Comparison of ENCODE assay signal across 9 mouse cellular contexts in genomic region chr16:55321542-55322514, GRCm38 (mm10). TPM values are rescaled to one million over a fixed set of nuclear protein-coding genes. Genes with fewer than 3 reads are reported as not detected.
DNase-seq lines count a peak whose midpoint lies in the region; ATAC-seq lines count a peak whose summit lies in the region.
"Had no signal": no experiment of that assay in that cellular context is flagged by ENCODE, and none has a peak within 500 bp of the region (broad histone marks: within the 10 kb centered on the region; RNA-seq: fewer than 3 reads in every experiment).

No protein-coding gene starts in this region.

- no peaks in the 10 kb centered on the region for H3K36me3 ChIP-seq in forebrain, embryonic 11.5 days (ENCODE audit: control insufficient read depth, insufficient read depth, low read length)
- H3K36me3 ChIP-seq in stomach, embryonic 14.5 days (ENCODE audit: control insufficient read depth, insufficient read depth, low read length): no peaks in the 10 kb centered on the region

- H3K9me3 ChIP-seq in forebrain, embryonic 11.5 days (ENCODE audit: control insufficient read depth, low read length): no peaks in the 10 kb centered on the region
- no peaks in the 10 kb centered on the region for H3K9me3 ChIP-seq in stomach, embryonic 14.5 days (ENCODE audit: control insufficient read depth, low read depth, low read length)

- DNase-seq in embryo, embryonic 10 days (ENCODE audit: low spot score): peak; percentile 68
- peak; percentile 60 for DNase-seq in forebrain, embryonic 11.5 days (ENCODE audit: low spot score)
- peak; percentile 87 to 90 for DNase-seq in layer of hippocampus, adult 8-10 months (ENCODE audit: low spot score in 2 of 2)
- peak; percentile 55 for DNase-seq in mesoderm, embryonic 11.5 days (ENCODE audit: low read depth, low spot score)
- DNase-seq in cerebellum, postnatal 36 days: no peak
- no peak for DNase-seq in kidney, adult 18-20 months
- no peak for DNase-seq in spleen, postnatal 14 days (ENCODE audit: low spot score in 2 of 2)

- H3K4me2 ChIP-seq in forebrain, embryonic 11.5 days (ENCODE audit: low read depth, low read length, severe bottlenecking): no peak overlapping the region
- no peak overlapping the region for H3K4me2 ChIP-seq in stomach, embryonic 14.5 days (replicated peaks; ENCODE audit: low read depth, low read length)

- 0 out of 2 replicates have a peak overlapping the region, but pooled peaks have one; percentile 46 for H3K27ac ChIP-seq in forebrain, embryonic 11.5 days (ENCODE audit: low read depth, low read length)
- no peak overlapping the region for H3K27ac ChIP-seq in stomach, embryonic 14.5 days (ENCODE audit: low read length)

- peak; percentile 96 for ATAC-seq in forebrain, embryonic 11.5 days (replicated peaks; ENCODE audit: low FRiP score)
- peak; percentile 77 for ATAC-seq in stomach, embryonic 14.5 days (ENCODE audit: insufficient number of reproducible peaks, insufficient read depth, low FRiP score, low read depth)

- no peak overlapping the region for H3K9ac ChIP-seq in forebrain, embryonic 11.5 days (ENCODE audit: low read length)
- H3K9ac ChIP-seq in stomach, embryonic 14.5 days (replicated peaks; ENCODE audit: low read depth, low read length): no peak overlapping the region

- H3K27me3 ChIP-seq in forebrain, embryonic 11.5 days (ENCODE audit: control insufficient read depth, insufficient read depth, low read length): no peaks in the 10 kb centered on the region
- H3K27me3 ChIP-seq in stomach, embryonic 14.5 days (ENCODE audit: control insufficient read depth, insufficient read depth, low read length): no peaks in the 10 kb centered on the region

- H3K4me3 ChIP-seq in forebrain, embryonic 11.5 days (ENCODE audit: low read depth, low read length): no peak overlapping the region
- H3K4me3 ChIP-seq in stomach, embryonic 14.5 days (ENCODE audit: low read depth, low read length): no peak overlapping the region

- WGBS in forebrain, embryonic 11.5 days: 55% methylated on average over 8 of the region's 8 CpGs
- 48% methylated on average over 8 of the region's 8 CpGs for WGBS in stomach, embryonic 14.5 days

- no peaks in the 10 kb centered on the region; the same call in 1 of the 2 replicates for H3K4me1 ChIP-seq in forebrain, embryonic 11.5 days (replicated peaks; ENCODE audit: control insufficient read depth, insufficient read depth, low read length)
- H3K4me1 ChIP-seq in stomach, embryonic 14.5 days (ENCODE audit: control insufficient read depth, insufficient read depth, low read length): no peaks in the 10 kb centered on the region

RNA-seq across cellular contexts. Expression of gene Zpld1, which starts 24.0 kb away (rescaled TPM):
- polyA plus RNA-seq in forebrain, embryonic 11.5 days (2014; fragmentation: Nextera tagmentation; extraction: Ambion mirVana): 0.19 and 0.36 TPM in 2 replicates
- total RNA-seq in layer of hippocampus, adult 8-10 months (2022): under 1 TPM; 0.28 to 0.48 (median 0.36) TPM
- 0.55 and 1.4 TPM in 2 replicates for polyA plus RNA-seq in stomach, embryonic 14.5 days (2014; fragmentation: Nextera tagmentation; extraction: Ambion mirVana)
- polyA plus RNA-seq: heart, embryonic 16.5 days had no signal

Comparison
In these comparisons a context has a peak if more than half of its experiments do, and no peak if none do; other contexts are left out.
1. DNase-seq: peak in embryo, embryonic 10 days (single experiment), forebrain, embryonic 11.5 days (single experiment), layer of hippocampus, adult 8-10 months (2 of 2) and mesoderm, embryonic 11.5 days (single experiment); none in cerebellum, postnatal 36 days (0 of 2), kidney, adult 18-20 months (single experiment) and spleen, postnatal 14 days (0 of 2).